ENCODE assay signal across 13 mouse cellular contexts in genomic region chr9:117156330-117156905, GRCm38 (mm10).
DNase-seq lines count a peak whose midpoint lies in the region; ATAC-seq lines count a peak whose summit lies in the region.
"Had no signal": no experiment of that assay in that cellular context is flagged by ENCODE, and none has a peak within 500 bp of the region (broad histone marks: within the 10 kb centered on the region; RNA-seq: fewer than 3 reads in every experiment).

No protein-coding gene starts in this region.

- H3K36me3 ChIP-seq in kidney, embryonic 15.5 days, result no peaks in the 10 kb centered on the region; the same call in 1 of the 2 replicates
- H3K36me3 ChIP-seq in embryonic facial prominence, embryonic 11.5 days (replicated peaks; ENCODE audit: control insufficient read depth, insufficient read depth, low read depth, low read length), result no peaks in the 10 kb centered on the region
- no peaks in the 10 kb centered on the region for H3K36me3 ChIP-seq in neural tube, embryonic 13.5 days
- H3K36me3 ChIP-seq: liver, embryonic 12.5 days had no signal

- peak overlapping the region; percentile 51 for H3K27ac ChIP-seq in kidney, embryonic 15.5 days
- H3K27ac ChIP-seq in embryonic facial prominence, embryonic 11.5 days (replicated peaks; ENCODE audit: low read depth, low read length), result 0 out of 2 replicates have a peak overlapping the region, but pooled peaks have one; percentile 13
- H3K27ac ChIP-seq in neural tube, embryonic 13.5 days (replicated peaks), result peak overlapping the region; percentile 65
- H3K27ac ChIP-seq: liver, embryonic 12.5 days had no signal

- H3K9ac ChIP-seq in kidney, embryonic 15.5 days, result no peak overlapping the region
- H3K9ac ChIP-seq in embryonic facial prominence, embryonic 11.5 days (replicated peaks; ENCODE audit: low read length), result no peak overlapping the region
- no peak overlapping the region for H3K9ac ChIP-seq in neural tube, embryonic 13.5 days
- H3K9ac ChIP-seq: liver, embryonic 12.5 days had no signal

- H3K27me3 ChIP-seq in kidney, embryonic 15.5 days, result no peaks in the 10 kb centered on the region
- no peaks in the 10 kb centered on the region for H3K27me3 ChIP-seq in embryonic facial prominence, embryonic 11.5 days (ENCODE audit: control insufficient read depth, insufficient read depth, low read length)
- no peaks in the 10 kb centered on the region for H3K27me3 ChIP-seq in neural tube, embryonic 13.5 days
- H3K27me3 ChIP-seq: liver, embryonic 12.5 days had no signal

- peaks cover 54% of the 10 kb centered on the region for H3K4me1 ChIP-seq in kidney, embryonic 15.5 days
- no peaks in the 10 kb centered on the region for H3K4me1 ChIP-seq in embryonic facial prominence, embryonic 11.5 days (ENCODE audit: control insufficient read depth, insufficient read depth, low read length)
- peaks cover 42% of the 10 kb centered on the region for H3K4me1 ChIP-seq in neural tube, embryonic 13.5 days (replicated peaks)
- H3K4me1 ChIP-seq: liver, embryonic 12.5 days had no signal

- no peak overlapping the region for H3K4me3 ChIP-seq in kidney, embryonic 15.5 days (replicated peaks)
- H3K4me3 ChIP-seq in embryonic facial prominence, embryonic 11.5 days (ENCODE audit: low read depth, low read length), result no peak overlapping the region
- no peak overlapping the region for H3K4me3 ChIP-seq in neural tube, embryonic 13.5 days
- H3K4me3 ChIP-seq: liver, embryonic 12.5 days had no signal

- no peak overlapping the region for H3K4me2 ChIP-seq in kidney, embryonic 15.5 days
- no peak overlapping the region for H3K4me2 ChIP-seq in embryonic facial prominence, embryonic 11.5 days (ENCODE audit: low read depth, low read length)
- H3K4me2 ChIP-seq in neural tube, embryonic 13.5 days, result no peak overlapping the region
- H3K4me2 ChIP-seq: liver, embryonic 12.5 days had no signal

- no peaks in the 10 kb centered on the region for H3K9me3 ChIP-seq in kidney, embryonic 15.5 days (replicated peaks)
- H3K9me3 ChIP-seq in embryonic facial prominence, embryonic 11.5 days (replicated peaks; ENCODE audit: control insufficient read depth, low read length), result no peaks in the 10 kb centered on the region
- no peaks in the 10 kb centered on the region for H3K9me3 ChIP-seq in neural tube, embryonic 13.5 days
- H3K9me3 ChIP-seq: liver, embryonic 12.5 days had no signal

- ATAC-seq in kidney, embryonic 15.5 days (replicated peaks; ENCODE audit: low FRiP score), result peak; percentile 34; the same call in 1 of the 2 replicates
- peak; percentile 56; the same call in 1 of the 2 replicates for ATAC-seq in embryonic facial prominence, embryonic 11.5 days (replicated peaks; ENCODE audit: insufficient number of reproducible peaks, low FRiP score, low TSS enrichment, low read depth)
- ATAC-seq in neural tube, embryonic 13.5 days (ENCODE audit: low read depth), result no peak
- ATAC-seq: liver, embryonic 12.5 days had no signal

- no peak for DNase-seq in kidney, postnatal 25 days
- peak; percentile 23 for DNase-seq in R1 (ENCODE audit: low read depth, low spot score)
- peak; percentile 45 for DNase-seq in embryonic facial prominence, embryonic 11.5 days (ENCODE audit: low spot score)
- DNase-seq in frontal cortex, postnatal 25 days (ENCODE audit: low spot score in 2 of 2), result no peak
- no peak for DNase-seq in urinary bladder, postnatal 36 days (ENCODE audit: low spot score in 2 of 2)
- DNase-seq: adrenal gland, adult 2 months; cerebellum, adult 11 months; gastrocnemius, postnatal 14 days; layer of hippocampus, postnatal 36 days; right cerebral cortex, postnatal 14 days had no signal

- 59% methylated on average over 9 of the region's 9 CpGs for WGBS in kidney, embryonic 15.5 days
- 60% methylated on average over 9 of the region's 9 CpGs for WGBS in embryonic facial prominence, embryonic 11.5 days
- 53% methylated on average over 9 of the region's 9 CpGs for WGBS in neural tube, embryonic 13.5 days

Comparison
In these comparisons a context has a peak if more than half of its experiments do, and no peak if none do; other contexts are left out.
1. H3K27ac ChIP-seq: peak in every context shown above with its lines; median percentile 65 in neural tube, embryonic 13.5 days; 51 in kidney, embryonic 15.5 days; 13 in embryonic facial prominence, embryonic 11.5 days.
2. DNase-seq: peak in R1 (single experiment) and embryonic facial prominence, embryonic 11.5 days (single experiment); none in kidney, postnatal 25 days (0 of 2), frontal cortex, postnatal 25 days (0 of 2) and urinary bladder, postnatal 36 days (0 of 2).